Mouse (Mus musculus): ENCODE data around the gene Fancd2os.

Gene Fancd2os

GRCm38 (mm10) chr6:113600543-113601139 is at the start of gene Fancd2os:
Fancd2os (minus strand) TSS chr6:113600715.
- DNase-seq, result no peak

GRCm38 (mm10) chr6:113650197-113650640 is 49.7 kb upstream of the Fancd2os start:
- DNase-seq, result no peak

- DNase-seq, result peak in 1 of 2 experiments; percentile 10
Measured at GRCm38 (mm10) chr6:113649346-113650196, 49.1 kb upstream of the Fancd2os start.

- DNase-seq, result no peak
Measured at GRCm38 (mm10) chr6:113644808-113645207, 44.3 kb upstream of the Fancd2os start.

- DNase-seq, result no peak
Measured at GRCm38 (mm10) chr6:113643967-113644366, 43.5 kb upstream of the Fancd2os start.

- no peak for DNase-seq
Measured at GRCm38 (mm10) chr6:113643021-113643420, 42.5 kb upstream of the Fancd2os start.

- DNase-seq, result no peak
Measured at GRCm38 (mm10) chr6:113642605-113643004, 42.1 kb upstream of the Fancd2os start.

- no peak for DNase-seq
Measured at GRCm38 (mm10) chr6:113639201-113639600, 38.7 kb upstream of the Fancd2os start.

- peak; percentile 97 to 98 for DNase-seq
Measured at GRCm38 (mm10) chr6:113638302-113639040, 38.0 kb upstream of the Fancd2os start, which contains the start of gene Irak2. Irak2 (plus strand) TSS chr6:113638467.

GRCm38 (mm10) chr6:113632863-113633262 is 32.3 kb upstream of the Fancd2os start:
- no peak for DNase-seq

GRCm38 (mm10) chr6:113630322-113630721 is 29.8 kb upstream of the Fancd2os start:
- no peak for DNase-seq

GRCm38 (mm10) chr6:113624989-113625770 is 24.7 kb upstream of the Fancd2os start:
- DNase-seq, result peak; percentile 30 to 37

GRCm38 (mm10) chr6:113623941-113624751 is 23.6 kb upstream of the Fancd2os start, which contains the start of gene Vhl:
Vhl (plus strand) TSS chr6:113623959.
- DNase-seq, result peak; percentile 86 to 89

GRCm38 (mm10) chr6:113623386-113623785 is 22.9 kb upstream of the Fancd2os start:
- DNase-seq, result no peak

- DNase-seq, result no peak
Measured at GRCm38 (mm10) chr6:113615489-113615888, 15.0 kb upstream of the Fancd2os start.

- DNase-seq, result no peak
Measured at GRCm38 (mm10) chr6:113614997-113615396, 14.5 kb upstream of the Fancd2os start.

GRCm38 (mm10) chr6:113614152-113614551 is 13.6 kb upstream of the Fancd2os start:
- no peak for DNase-seq

- DNase-seq, result no peak
Measured at GRCm38 (mm10) chr6:113612258-113612969, 11.9 kb upstream of the Fancd2os start.

- DNase-seq, result no peak
Measured at GRCm38 (mm10) chr6:113609293-113609692, 8.8 kb upstream of the Fancd2os start.

GRCm38 (mm10) chr6:113608871-113609270 is 8.4 kb upstream of the Fancd2os start:
- no peak for DNase-seq

- DNase-seq, result no peak
Measured at GRCm38 (mm10) chr6:113605224-113605545, 4.7 kb upstream of the Fancd2os start.

All from cerebellum, postnatal 14 days (tissue).